Mouse (Mus musculus): ENCODE measurements around the gene Tgm6.
A peak's percentile ranks its signal among the peaks of the same experiment; 100 is the strongest.

Tgm6 gene

DNA sequence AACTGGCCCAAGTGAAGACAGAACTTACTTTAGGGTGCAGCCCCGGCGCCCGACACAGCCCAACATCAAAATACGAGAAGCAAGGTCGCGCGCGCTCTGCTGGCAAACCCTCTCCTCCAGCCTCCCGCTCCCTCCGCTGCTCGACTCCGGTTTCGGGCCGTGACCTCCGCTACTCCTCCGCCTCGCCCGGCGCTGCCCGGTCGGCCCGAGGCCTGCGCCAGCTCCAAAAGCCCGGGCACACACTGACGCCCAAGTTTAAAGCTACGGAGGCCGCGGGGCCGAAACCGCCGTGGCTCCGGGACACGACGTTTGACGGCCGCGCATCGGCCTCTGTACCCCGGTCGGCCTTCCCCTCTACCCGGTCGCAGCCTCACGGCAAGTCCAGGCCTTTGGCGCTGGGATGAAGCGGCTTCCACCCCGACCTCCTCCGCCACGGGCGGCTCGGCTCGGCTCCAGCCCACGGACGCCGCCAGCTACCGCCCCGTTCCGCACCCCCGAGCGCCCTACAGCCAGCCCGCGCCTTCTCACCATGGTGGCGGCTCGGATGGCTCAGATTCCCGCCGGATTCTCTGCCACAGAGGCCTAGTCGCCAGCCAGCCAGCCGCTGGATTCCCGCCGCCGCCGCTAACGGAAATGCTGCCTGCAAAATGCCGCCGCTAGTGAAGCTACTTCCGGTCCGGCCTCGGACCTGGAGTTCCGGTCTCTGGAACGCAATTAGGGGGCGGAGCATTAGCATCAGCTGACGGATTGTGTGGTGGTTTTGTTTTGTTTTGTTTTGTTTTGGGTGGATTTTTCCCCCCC lies 66.7 kb downstream of the Tgm6 start, which contains the start of gene Snrpb:
TSS of gene Snrpb (minus strand) at position 698 of the 801 bp plus-strand sequence.
- DNase-seq (ENCODE audit: low spot score) = peak; percentile 93

DNA sequence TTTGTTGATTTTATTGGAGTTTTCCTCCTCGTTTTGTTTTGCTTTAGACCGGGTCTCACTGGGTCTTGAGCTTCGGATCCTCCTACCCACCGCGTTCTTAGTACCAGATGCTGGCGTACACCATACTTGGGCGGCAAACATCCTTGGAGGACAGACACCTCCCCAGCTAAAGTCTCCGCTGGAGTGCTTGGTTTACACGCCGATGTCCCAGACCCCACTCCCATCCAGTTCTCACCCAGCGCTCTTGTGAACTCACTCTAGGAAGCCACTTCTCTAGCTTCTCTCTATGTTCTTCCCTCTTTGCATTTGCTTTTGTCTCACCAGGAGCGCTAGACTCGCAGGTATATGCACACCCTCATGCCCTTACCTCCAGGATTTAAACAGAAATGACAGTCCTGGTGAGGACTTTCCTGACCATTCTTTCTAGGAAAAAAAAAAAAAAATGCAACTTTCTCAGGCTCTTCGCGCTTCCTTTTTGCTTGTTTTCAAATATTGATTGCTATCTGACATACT lies 67.3 kb downstream of the Tgm6 start:
- DNase-seq (ENCODE audit: low spot score) = no peak

DNA sequence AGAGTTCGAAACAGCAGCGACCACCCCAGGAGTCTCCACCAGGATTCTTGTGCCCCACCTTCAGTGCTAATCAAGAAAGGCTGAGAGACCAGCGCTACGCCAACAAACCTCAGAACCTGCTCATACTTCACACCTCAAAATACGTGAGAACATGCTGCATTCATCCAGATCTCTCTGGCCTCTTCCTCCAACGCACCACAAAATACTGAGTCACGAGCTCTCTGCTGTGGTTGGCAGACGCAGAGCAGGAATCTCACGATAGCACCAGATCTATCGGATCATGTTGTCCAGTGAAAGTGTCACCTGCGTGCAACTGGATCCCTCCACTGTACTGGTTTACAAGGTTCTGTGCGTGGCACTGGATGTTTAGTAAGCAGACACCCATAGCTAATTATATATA lies 76.2 kb downstream of the Tgm6 start:
- no peak for DNase-seq (ENCODE audit: low spot score)

DNA sequence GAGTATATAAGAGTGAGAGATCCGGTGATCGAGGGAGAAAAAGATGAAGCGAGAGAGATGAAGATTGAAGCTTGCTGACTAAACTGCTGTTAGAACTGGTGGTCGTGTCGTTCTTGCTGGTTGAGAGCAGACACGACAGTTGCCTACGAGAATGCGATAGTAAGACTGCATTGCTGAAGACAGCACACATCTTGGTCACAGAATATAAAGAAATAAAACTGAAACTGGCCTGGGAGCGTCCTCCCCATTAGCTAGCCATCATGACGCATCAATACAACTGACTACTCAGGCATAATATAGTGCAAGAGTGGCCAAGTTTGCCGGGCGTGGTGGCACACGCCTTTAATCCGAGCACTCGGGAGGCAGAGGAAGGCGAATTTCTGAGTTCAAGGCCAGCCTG lies 82.7 kb downstream of the Tgm6 start, which contains the start of gene Tmc2:
TSS of gene Tmc2 (plus strand) at position 301 of the 400 bp plus-strand sequence.
- no peak for DNase-seq (ENCODE audit: low spot score)

DNA sequence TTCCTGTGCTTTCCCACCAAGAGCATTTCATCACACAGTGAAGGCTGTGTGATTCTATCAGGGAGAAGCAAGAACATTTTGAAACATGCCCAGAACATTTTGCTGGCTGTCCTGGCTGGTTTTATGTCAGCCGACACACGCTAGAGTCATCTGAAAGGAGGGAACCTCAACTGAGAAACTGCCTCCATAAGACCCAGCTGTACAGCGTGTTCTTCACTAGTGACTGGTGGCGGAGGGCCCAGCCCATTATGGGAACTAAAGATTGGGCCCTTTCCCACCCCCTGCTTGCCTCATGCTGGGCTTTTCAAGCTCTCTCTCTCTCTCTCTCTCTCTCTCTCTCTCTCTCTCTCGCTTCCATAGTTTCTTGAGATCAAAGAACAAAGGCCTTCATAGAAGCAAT lies 88.7 kb downstream of the Tgm6 start:
- peak; percentile 58 for DNase-seq (ENCODE audit: low spot score)

Data from testis, postnatal 14 days (tissue).